Mouse (Mus musculus) MEL (cell line): ENCODE data around the gene Dnaja4. TPM values are rescaled to one million over a fixed set of nuclear protein-coding genes. Genes with fewer than 3 reads are reported as not detected.

Source experiments
- DNase-seq: peaks from one replicate; pipeline ENCODE4 v3.0.0; 2011; ENCODE audit warnings: low read depth, low spot score
- H3K27ac ChIP-seq: 2 replicates; pipeline ENCODE4 v1.5.1; 2012; ENCODE audit warnings: low read depth, mild to moderate bottlenecking, control low read depth, low read length, moderate library complexity; ENCODE audit not compliant: control insufficient read depth
- H3K27me3 ChIP-seq, 2 experiments: fragments of 150-350 bp in 1 of 2; sonication (generic) in 1 of 2; 2 replicates each; pipeline ENCODE4 v1.6.1; 2012; ENCODE audit warnings: low read length in 2 of 2, mild to moderate bottlenecking in 2 of 2, improper control_type of control experiment in 1 of 2, moderate library complexity in 1 of 2; ENCODE audit not compliant: insufficient read depth in 2 of 2, control insufficient read depth in 1 of 2
- H3K36me3 ChIP-seq, 2 experiments: 2 replicates each; pipeline ENCODE4 v1.6.1; 2012 to 2014; ENCODE audit warnings: low read length in 2 of 2, improper control_type of control experiment in 1 of 2, inconsistent platforms in 1 of 2, mild to moderate bottlenecking in 1 of 2; ENCODE audit not compliant: insufficient read depth in 2 of 2, control insufficient read depth in 1 of 2
- H3K4me1 ChIP-seq, 2 experiments: fragments of 150-350 bp in 1 of 2; sonication (generic) in 1 of 2; 2 replicates each; pipeline ENCODE4 v1.6.1; 2012; ENCODE audit warnings: low read length in 2 of 2, improper control_type of control experiment in 1 of 2, mild to moderate bottlenecking in 1 of 2; ENCODE audit not compliant: insufficient read depth in 2 of 2, control insufficient read depth in 1 of 2
- H3K4me3 ChIP-seq, 2 experiments: fragments of 150-350 bp in 1 of 2; sonication (generic) in 1 of 2; 2 replicates each; pipeline ENCODE4 v1.5.1; 2012; ENCODE audit warnings: low read depth in 2 of 2, low read length in 2 of 2, mild to moderate bottlenecking in 2 of 2, moderate library complexity in 2 of 2, control low read depth in 1 of 2, improper control_type of control experiment in 1 of 2; ENCODE audit not compliant: control insufficient read depth in 1 of 2, insufficient read depth in 1 of 2
- H3K79me2 ChIP-seq: 2 replicates; pipeline ENCODE4 v1.6.1; 2012; ENCODE audit warnings: mild to moderate bottlenecking, low read length, moderate library complexity; ENCODE audit not compliant: control insufficient read depth, poor library complexity, insufficient read depth
- H3K9ac ChIP-seq: 2 replicates; pipeline ENCODE4 v1.6.1; 2012; ENCODE audit warnings: low read depth, mild to moderate bottlenecking, control low read depth, low read length, moderate library complexity; ENCODE audit not compliant: control insufficient read depth, poor library complexity, severe bottlenecking
- H3K9me3 ChIP-seq: fragments of 150-350 bp; sonication (generic); replicated peaks from 2 replicates; pipeline ENCODE4 v1.6.1; 2012; ENCODE audit warnings: mild to moderate bottlenecking, low read length, improper control_type of control experiment, moderate library complexity; ENCODE audit not compliant: insufficient read depth
- BHLHE40 ChIP-seq: IDR thresholded peaks from 2 replicates; pipeline ENCODE4 v1.6.1; 2012; ENCODE audit warnings: low read depth, mild to moderate bottlenecking, inconsistent platforms, low read length, improper control_type of control experiment, borderline replicate concordance
- E2F4 ChIP-seq: IDR thresholded peaks from 2 replicates; pipeline ENCODE4 v1.6.1; 2011; ENCODE audit warnings: low read depth, low read length, improper control_type of control experiment, borderline replicate concordance
- GABPA ChIP-seq: IDR thresholded peaks from 2 replicates; pipeline ENCODE4 v1.6.1; 2012; ENCODE audit warnings: low read depth, mild to moderate bottlenecking, inconsistent platforms, low read length, improper control_type of control experiment, moderate library complexity
- JUND ChIP-seq: IDR thresholded peaks from 2 replicates; pipeline ENCODE4 v1.6.1; 2011; ENCODE audit warnings: low read depth, mild to moderate bottlenecking, improper control_type of control experiment, low read length
- KAT2A ChIP-seq: conservative IDR thresholded peaks from 2 replicates; pipeline ENCODE4 v1.6.1; 2012; ENCODE audit warnings: low read depth, low read length, improper control_type of control experiment, inconsistent platforms
- MAX ChIP-seq: IDR thresholded peaks from 2 replicates; pipeline ENCODE4 v1.6.1; 2011; ENCODE audit warnings: low read length, improper control_type of control experiment
- MAZ ChIP-seq: IDR thresholded peaks from 2 replicates; pipeline ENCODE4 v1.6.1; 2012; ENCODE audit warnings: low read depth, mild to moderate bottlenecking, inconsistent platforms, low read length, improper control_type of control experiment
- MEF2A ChIP-seq: IDR thresholded peaks from 2 replicates; pipeline ENCODE4 v1.6.1; 2014; ENCODE audit warnings: low read depth, mild to moderate bottlenecking, inconsistent platforms, low read length, improper control_type of control experiment; ENCODE audit not compliant: poor library complexity, insufficient replicate concordance, severe bottlenecking; ENCODE audit errors: extremely low read depth
- MYB ChIP-seq: IDR thresholded peaks from 2 replicates; pipeline ENCODE4 v1.6.1; 2011; ENCODE audit warnings: mild to moderate bottlenecking, low read depth, low read length, improper control_type of control experiment
- RCOR1 ChIP-seq: IDR thresholded peaks from 2 replicates; pipeline ENCODE4 v1.6.1; 2012; ENCODE audit warnings: low read depth, mild to moderate bottlenecking, inconsistent platforms, low read length, improper control_type of control experiment
- TAL1 ChIP-seq: IDR thresholded peaks from 2 replicates; pipeline ENCODE4 v1.6.1; 2012; ENCODE audit warnings: mild to moderate bottlenecking, inconsistent platforms, low read length, moderate library complexity, mixed read lengths
- TBP ChIP-seq: IDR thresholded peaks from 2 replicates; pipeline ENCODE4 v1.8.0; 2011; ENCODE audit warnings: low read depth, low read length, improper control_type of control experiment
- UBTF ChIP-seq: IDR thresholded peaks from 2 replicates; pipeline ENCODE4 v1.6.1; 2012; ENCODE audit warnings: low read depth, mild to moderate bottlenecking, inconsistent platforms, low read length, improper control_type of control experiment, moderate library complexity, borderline replicate concordance; ENCODE audit not compliant: insufficient read depth
- USF1 ChIP-seq: IDR thresholded peaks from 2 replicates; pipeline ENCODE4 v1.6.1; 2014; ENCODE audit warnings: low read depth, mild to moderate bottlenecking, inconsistent platforms, low read length, improper control_type of control experiment, moderate library complexity
- ZNF384 ChIP-seq: IDR thresholded peaks from 2 replicates; pipeline ENCODE4 v1.6.1; 2012; ENCODE audit warnings: low read depth, mild to moderate bottlenecking, inconsistent platforms, low read length, improper control_type of control experiment
- polyA plus RNA-seq, 2 experiments: library from polyadenylated mRNA; stranded (reverse) in 1 of 2; unstranded in 1 of 2; fragments of >175 nt in 1 of 2; fragments of >200 nt in 1 of 2; gene quantifications; 2 replicates each; pipeline versions ENCODE4 v1.2.1 to v1.2.4; 2012; ENCODE audit warnings: low replicate concordance in 2 of 2, low read depth in 1 of 2; ENCODE audit not compliant: insufficient read length in 2 of 2, insufficient read depth in 1 of 2, missing spikeins in 1 of 2
- total RNA-seq: library from RNA; depleted of rRNA; stranded (reverse); fragments of 300-350 nt; gene quantifications from 2 replicates; pipeline ENCODE4 v1.2.3, GENCODE M21; 2012

Gene Dnaja4
- total and polyA plus RNA-seq, 3 experiments, result 10.9 to 13.0 TPM; not detected in 1

DNA sequence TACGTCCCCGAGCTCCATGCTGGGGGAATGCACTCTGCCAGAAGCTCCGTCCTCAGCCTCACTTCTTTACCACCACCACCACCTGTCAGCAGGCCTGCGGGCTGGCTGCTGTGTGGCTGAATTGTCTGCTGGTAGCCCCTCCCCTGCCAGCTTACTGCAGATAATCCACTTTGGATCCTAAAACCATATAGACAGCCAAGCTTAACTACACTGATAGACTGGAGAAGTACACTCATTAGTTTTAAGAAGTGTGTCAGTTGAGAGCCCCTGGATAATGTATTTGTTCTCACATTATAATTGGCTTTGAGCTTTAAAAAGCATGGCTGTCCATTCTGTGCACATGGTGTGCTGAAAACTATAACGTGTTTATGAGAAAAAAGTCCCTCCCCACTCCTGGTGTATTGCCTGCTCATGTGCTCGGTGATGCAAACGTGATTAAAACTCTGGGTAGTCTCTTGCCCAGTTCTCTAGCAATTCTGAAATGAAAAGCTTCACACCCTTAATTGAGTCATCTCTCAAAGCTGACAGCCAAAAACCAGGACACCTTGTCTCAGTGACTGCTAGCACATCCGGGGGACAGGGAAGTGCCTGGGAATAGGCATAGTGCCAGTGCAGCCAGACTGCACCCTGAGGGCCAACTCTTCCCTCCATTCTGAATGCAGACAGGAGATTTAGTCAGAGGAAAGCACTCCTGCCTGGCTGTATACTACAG is 8.8 kb downstream of the Dnaja4 start:
- peaks cover 29 to 31% of the 10 kb centered on the region in 2 experiments for H3K4me1 ChIP-seq
- peaks cover 3 to 32% of the 10 kb centered on the region in 2 experiments for H3K36me3 ChIP-seq
- H3K4me3 ChIP-seq, result no peak overlapping the region
- no peak overlapping the region for H3K27ac ChIP-seq
- H3K79me2 ChIP-seq, result peaks cover 2% of the 10 kb centered on the region; the same call in 1 of the 2 replicates
- DNase-seq, result no peak
- TF ChIP-seq TBP, result no peak
- no peak for TF ChIP-seq UBTF
- no peak for TF ChIP-seq ZNF384
- no peak for TF ChIP-seq MYB
- TF ChIP-seq MAX, result no peak
- no peak overlapping the region for H3K9ac ChIP-seq
- H3K9me3 ChIP-seq, result no peaks in the 10 kb centered on the region
- H3K27me3 ChIP-seq, result no peaks in the 10 kb centered on the region

DNA sequence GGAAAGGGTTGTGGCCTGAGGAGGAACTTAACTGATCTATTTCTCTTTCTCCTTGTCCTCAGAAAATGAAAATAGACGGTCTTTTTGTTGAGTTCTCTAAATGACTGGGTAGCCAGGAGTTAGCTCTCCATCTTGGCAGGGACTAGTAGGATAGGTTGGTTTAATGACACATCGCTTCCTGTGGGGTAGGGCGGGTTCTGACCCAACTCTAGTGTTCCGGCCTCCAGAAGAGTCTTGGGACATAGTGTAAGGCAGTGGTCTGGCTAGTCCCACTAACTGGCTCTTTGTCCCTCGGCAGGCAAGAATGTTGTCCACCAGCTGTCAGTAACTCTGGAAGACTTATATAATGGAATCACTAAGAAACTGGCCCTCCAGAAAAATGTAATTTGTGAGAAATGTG is 9.4 kb downstream of the Dnaja4 start:
- Histone ChIP-seq H3K4me1 (peaks cover 23 to 24% of the 10 kb centered on the region in 2 experiments), H3K79me2 (no peaks in the 10 kb centered on the region), H3K27ac (no peak overlapping the region), H3K4me3 (no peak overlapping the region), H3K36me3 (peaks cover 3 to 27% of the 10 kb centered on the region in 2 experiments), H3K27me3 (no peaks in the 10 kb centered on the region), H3K9ac (no peak overlapping the region), H3K9me3 (no peaks in the 10 kb centered on the region)
- TF ChIP-seq RCOR1, result no peak
- no peak for TF ChIP-seq MEF2A
- no peak for TF ChIP-seq USF1
- no peak for TF ChIP-seq E2F4
- no peak for TF ChIP-seq GABPA
- TF ChIP-seq BHLHE40, result no peak
- no peak for TF ChIP-seq KAT2A
- TF ChIP-seq TAL1, result no peak
- no peak for TF ChIP-seq MAZ
- TF ChIP-seq JUND, result no peak
- TF ChIP-seq ZNF384, result no peak
- no peak for DNase-seq
